Mouse (Mus musculus): Measurements from ENCODE around the gene Rnf2.
"Not testable (repeated sequence)": the region's sequence is repeated elsewhere in the genome, so short reads cannot be mapped to it uniquely, and the experiment has no call there.

Rnf2 gene

GRCm38 (mm10) chr1:151489806-151490205, 10.9 kb downstream of the Rnf2 start:
- no peak for DNase-seq (ENCODE audit: extremely low read depth, insufficient read length, low spot score)

- no peak for DNase-seq (ENCODE audit: extremely low read depth, insufficient read length, low spot score)
These were observed 16.0 kb downstream of the Rnf2 start for GRCm38 (mm10) chr1:151484754-151485153.

- no peak for DNase-seq (ENCODE audit: extremely low read depth, insufficient read length, low spot score)
These were observed 17.2 kb downstream of the Rnf2 start for GRCm38 (mm10) chr1:151483568-151483967.

GRCm38 (mm10) chr1:151482497-151482896, 18.3 kb downstream of the Rnf2 start:
- DNase-seq (ENCODE audit: extremely low read depth, insufficient read length, low spot score): no peak

- not testable (repeated sequence) for DNase-seq (ENCODE audit: extremely low read depth, insufficient read length, low spot score)
These were observed 28.4 kb downstream of the Rnf2 start for GRCm38 (mm10) chr1:151472386-151472785.

- DNase-seq (ENCODE audit: extremely low read depth, insufficient read length, low spot score): no peak
These were observed 29.3 kb downstream of the Rnf2 start for GRCm38 (mm10) chr1:151471429-151471828.

GRCm38 (mm10) chr1:151466571-151466970, 34.2 kb downstream of the Rnf2 start:
- DNase-seq (ENCODE audit: extremely low read depth, insufficient read length, low spot score): peak; percentile 70

GRCm38 (mm10) chr1:151464914-151465313, 35.8 kb downstream of the Rnf2 start:
- no peak for DNase-seq (ENCODE audit: extremely low read depth, insufficient read length, low spot score)

GRCm38 (mm10) chr1:151461265-151461664, 39.5 kb downstream of the Rnf2 start:
- no peak for DNase-seq (ENCODE audit: extremely low read depth, insufficient read length, low spot score)

GRCm38 (mm10) chr1:151457087-151457486, 43.7 kb downstream of the Rnf2 start:
- no peak for DNase-seq (ENCODE audit: extremely low read depth, insufficient read length, low spot score)

- no peak for DNase-seq (ENCODE audit: extremely low read depth, insufficient read length, low spot score)
These were observed 48.8 kb downstream of the Rnf2 start for GRCm38 (mm10) chr1:151451946-151452345.

GRCm38 (mm10) chr1:151450851-151451250, 49.9 kb downstream of the Rnf2 start:
- DNase-seq (ENCODE audit: extremely low read depth, insufficient read length, low spot score): no peak

GRCm38 (mm10) chr1:151449866-151450265, 50.9 kb downstream of the Rnf2 start:
- no peak for DNase-seq (ENCODE audit: extremely low read depth, insufficient read length, low spot score)

GRCm38 (mm10) chr1:151435431-151435830, 65.3 kb downstream of the Rnf2 start:
- no peak for DNase-seq (ENCODE audit: extremely low read depth, insufficient read length, low spot score)

- no peak for DNase-seq (ENCODE audit: extremely low read depth, insufficient read length, low spot score)
These were observed 71.4 kb downstream of the Rnf2 start for GRCm38 (mm10) chr1:151429316-151429715.

- DNase-seq (ENCODE audit: extremely low read depth, insufficient read length, low spot score): peak; percentile 96
These were observed 72.2 kb downstream of the Rnf2 start, which contains the start of the genes Swt1 and Trmt1l for GRCm38 (mm10) chr1:151428263-151429221. Swt1 (minus strand) TSS chr1:151428455. Trmt1l (plus strand) TSS chr1:151428542.

- DNase-seq (ENCODE audit: extremely low read depth, insufficient read length, low spot score): no peak
These were observed 72.9 kb downstream of the Rnf2 start for GRCm38 (mm10) chr1:151427888-151428262.

- DNase-seq (ENCODE audit: extremely low read depth, insufficient read length, low spot score): no peak
These were observed 73.7 kb downstream of the Rnf2 start for GRCm38 (mm10) chr1:151426947-151427600.

GRCm38 (mm10) chr1:151422178-151422577, 78.6 kb downstream of the Rnf2 start:
- no peak for DNase-seq (ENCODE audit: extremely low read depth, insufficient read length, low spot score)

GRCm38 (mm10) chr1:151409827-151410226, 90.9 kb downstream of the Rnf2 start:
- DNase-seq (ENCODE audit: extremely low read depth, insufficient read length, low spot score): no peak
